Mouse (Mus musculus): ENCODE results near the gene Olfr552.
A peak's percentile ranks its signal among the peaks of the same experiment; 100 is the strongest.
"Not testable (repeated sequence)": the region's sequence is repeated elsewhere in the genome, so short reads cannot be mapped to it uniquely, and the experiment has no call there.

The Olfr552 gene

DNA sequence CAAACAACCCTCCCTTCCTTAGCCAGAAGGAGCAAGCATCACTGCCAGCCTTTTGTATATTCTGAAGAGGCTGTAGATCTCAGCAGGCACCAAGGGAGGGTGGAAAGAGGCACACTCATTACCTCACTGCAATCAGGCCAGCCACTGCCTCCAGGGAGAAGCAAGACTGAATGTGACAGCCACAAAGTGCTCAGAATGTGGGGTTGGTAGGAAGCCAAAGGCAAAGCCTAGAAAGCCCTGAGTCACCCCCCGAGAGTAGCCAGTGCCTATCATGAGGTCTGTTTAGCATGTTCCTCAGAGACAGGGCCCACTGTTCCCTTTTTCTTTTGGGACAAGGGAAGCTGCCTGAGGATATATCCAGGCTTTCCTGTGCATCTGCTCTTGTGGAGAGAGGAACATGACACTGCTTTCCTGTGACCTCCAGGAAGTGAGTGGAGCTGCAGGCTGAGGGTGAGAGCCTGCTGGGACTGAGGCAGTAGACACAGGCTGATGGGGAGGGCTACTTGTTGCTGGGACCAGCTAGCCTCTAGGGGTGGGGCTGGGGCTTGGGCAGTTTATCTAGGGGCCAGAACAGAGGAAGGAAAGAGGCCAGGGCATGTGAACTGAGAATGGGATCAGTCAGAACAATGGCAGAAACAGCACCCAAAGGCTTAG, at the start of gene Olfr552:
TSS of gene Olfr552 (plus strand) at position 393 of the 654 bp plus-strand sequence.
- DNase-seq (ENCODE audit: low read depth, low spot score): no peak

GRCm38 (mm10) chr7:102549570-102549969, 48.0 kb upstream of the Olfr552 start, which contains the start of gene Olfr549:
Gene Olfr549 (plus strand): TSS chr7:102549870.
- DNase-seq (ENCODE audit: low read depth, low spot score): no peak

GRCm38 (mm10) chr7:102553279-102553678, 44.3 kb upstream of the Olfr552 start:
- DNase-seq (ENCODE audit: low read depth, low spot score): no peak

GRCm38 (mm10) chr7:102564999-102565997, 32.3 kb upstream of the Olfr552 start, which contains the start of gene Trim21:
Gene Trim21 (minus strand): TSS chr7:102565486.
- DNase-seq (ENCODE audit: low read depth, low spot score): peak; percentile 59

GRCm38 (mm10) chr7:102566219-102566618, 31.4 kb upstream of the Olfr552 start:
- DNase-seq (ENCODE audit: low read depth, low spot score): no peak

GRCm38 (mm10) chr7:102571142-102571541, 26.4 kb upstream of the Olfr552 start, which contains the start of gene Olfr550:
Gene Olfr550 (plus strand): TSS chr7:102571442.
- DNase-seq (ENCODE audit: low read depth, low spot score): no peak

GRCm38 (mm10) chr7:102573174-102573830, 24.3 kb upstream of the Olfr552 start:
- DNase-seq (ENCODE audit: low read depth, low spot score): no peak

- DNase-seq (ENCODE audit: low read depth, low spot score): no peak
These were observed 21.6 kb upstream of the Olfr552 start for GRCm38 (mm10) chr7:102575998-102576397.

DNA sequence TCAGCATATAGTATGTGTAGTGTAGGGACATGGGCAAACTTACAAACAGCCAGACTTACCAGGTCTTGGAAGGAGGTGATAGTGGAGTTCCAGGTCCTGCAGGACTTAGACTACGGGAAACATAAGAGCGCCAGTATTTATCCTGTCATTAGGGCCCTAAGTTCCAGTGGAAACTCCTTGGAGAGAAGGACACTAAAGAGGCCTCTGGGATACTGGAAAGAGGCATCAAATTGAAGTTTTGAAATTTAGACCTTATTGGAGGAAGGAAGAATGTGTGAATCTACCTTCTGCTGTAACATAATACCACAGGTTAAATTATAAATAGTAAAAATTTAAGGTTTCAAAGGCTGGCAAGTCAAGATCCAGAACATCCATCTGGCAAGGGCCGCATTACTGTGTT, 5.8 kb upstream of the Olfr552 start, which contains the start of gene Olfr551:
TSS of gene Olfr551 (minus strand) at position 101 of the 400 bp plus-strand sequence.
- DNase-seq (ENCODE audit: low read depth, low spot score): no peak

- DNase-seq (ENCODE audit: low read depth, low spot score): no peak
These were observed 20.5 kb downstream of the Olfr552 start, which contains the start of gene Olfr553 for GRCm38 (mm10) chr7:102618118-102618517. Gene Olfr553 (minus strand): TSS chr7:102618218.

GRCm38 (mm10) chr7:102619608-102620007, 22.0 kb downstream of the Olfr552 start:
- DNase-seq (ENCODE audit: low read depth, low spot score): no peak

GRCm38 (mm10) chr7:102620368-102620767, 22.8 kb downstream of the Olfr552 start:
- DNase-seq (ENCODE audit: low read depth, low spot score): peak; percentile 33

DNA sequence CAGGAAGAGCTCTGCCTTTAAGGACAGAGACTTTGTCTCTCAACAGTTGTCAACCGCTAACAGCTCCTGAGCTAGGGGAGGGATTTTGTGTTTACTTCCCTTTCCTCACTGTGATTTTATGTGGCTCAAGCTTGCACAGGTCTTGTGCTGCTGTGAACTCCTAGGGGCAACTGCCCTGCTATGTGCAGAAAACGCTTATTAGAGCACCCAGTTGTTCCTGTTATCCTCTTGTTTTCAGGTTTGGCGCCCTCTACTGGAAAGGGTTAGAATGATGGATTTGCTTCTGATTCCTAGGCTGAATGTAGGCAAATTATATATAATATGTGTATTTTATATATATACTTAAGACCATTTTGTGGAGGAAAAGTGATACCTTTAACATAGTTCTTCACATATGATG, 39.1 kb downstream of the Olfr552 start:
- DNase-seq (ENCODE audit: low read depth, low spot score): peak; percentile 30

GRCm38 (mm10) chr7:102638132-102638531, 40.6 kb downstream of the Olfr552 start, which contains the start of gene Olfr554:
Gene Olfr554 (plus strand): TSS chr7:102638432.
- no peak for DNase-seq (ENCODE audit: low read depth, low spot score)

GRCm38 (mm10) chr7:102644945-102645344, 47.4 kb downstream of the Olfr552 start:
- DNase-seq (ENCODE audit: low read depth, low spot score): not testable (repeated sequence)

All from ES-CJ7 (cell line).